Mouse (Mus musculus) hindbrain, embryonic 15.5 days (tissue): ENCODE measurements around the gene Il12rb2. TPM values are rescaled to one million over a fixed set of nuclear protein-coding genes. Genes with fewer than 3 reads are reported as not detected.

ENCODE experiments used
- ATAC-seq: fragments of 200-750 bp; cut with Nextera tagmentation; 2 replicates; pipeline ENCODE4 v1.8.0; 2017; ENCODE audit warnings: low read depth, moderate number of reproducible peaks, moderate TSS enrichment; ENCODE audit not compliant: low FRiP score
- H3K27ac ChIP-seq: fragments of 300-500 bp; sonication (generic); replicated peaks from 2 replicates; pipeline ENCODE4 v1.5.1; 2015; ENCODE audit warnings: mild to moderate bottlenecking, inconsistent platforms
- H3K27me3 ChIP-seq: fragments of 300-500 bp; sonication (generic); 2 replicates; pipeline ENCODE4 v1.6.1; 2015; ENCODE audit warnings: control low read depth, inconsistent platforms
- H3K36me3 ChIP-seq: fragments of 300-500 bp; sonication (generic); 2 replicates; pipeline ENCODE4 v1.6.1; 2015; ENCODE audit warnings: control low read depth, inconsistent platforms
- H3K4me1 ChIP-seq: fragments of 300-500 bp; sonication (generic); replicated peaks from 2 replicates; pipeline ENCODE4 v1.6.1; 2015; ENCODE audit warnings: control low read depth, inconsistent platforms
- H3K4me2 ChIP-seq: fragments of 300-500 bp; sonication (generic); 2 replicates; pipeline ENCODE4 v1.6.1; 2015; ENCODE audit warnings: moderate library complexity, mild to moderate bottlenecking, inconsistent platforms
- H3K4me3 ChIP-seq: fragments of 300-500 bp; sonication (generic); 2 replicates; pipeline ENCODE4 v1.5.1; 2015; ENCODE audit warnings: mild to moderate bottlenecking, inconsistent platforms
- H3K9ac ChIP-seq: fragments of 300-500 bp; sonication (generic); 2 replicates; pipeline ENCODE4 v1.6.1; 2015; ENCODE audit warnings: inconsistent platforms
- H3K9me3 ChIP-seq: fragments of 300-500 bp; sonication (generic); 2 replicates; pipeline ENCODE4 v1.6.1; 2016; ENCODE audit warnings: control low read depth, inconsistent platforms
- WGBS: fragments of 180-500 bp; shearing (Covaris S2); methylation state at CpG from one replicate; pipeline ENCODE4 v1.1.7; 2015; 5-methylcytosine and 5-hydroxymethylcytosine counted together
- polyA plus RNA-seq: library from polyadenylated mRNA; unstranded; fragments of >200 nt; fragmentation: Nextera tagmentation; extraction: Ambion mirVana; gene quantifications from 2 replicates; pipeline ENCODE4 v1.2.1, GENCODE M21; 2015

Gene Il12rb2
- polyA plus RNA-seq, 1 experiment from 2014 or later = not detected

DNA sequence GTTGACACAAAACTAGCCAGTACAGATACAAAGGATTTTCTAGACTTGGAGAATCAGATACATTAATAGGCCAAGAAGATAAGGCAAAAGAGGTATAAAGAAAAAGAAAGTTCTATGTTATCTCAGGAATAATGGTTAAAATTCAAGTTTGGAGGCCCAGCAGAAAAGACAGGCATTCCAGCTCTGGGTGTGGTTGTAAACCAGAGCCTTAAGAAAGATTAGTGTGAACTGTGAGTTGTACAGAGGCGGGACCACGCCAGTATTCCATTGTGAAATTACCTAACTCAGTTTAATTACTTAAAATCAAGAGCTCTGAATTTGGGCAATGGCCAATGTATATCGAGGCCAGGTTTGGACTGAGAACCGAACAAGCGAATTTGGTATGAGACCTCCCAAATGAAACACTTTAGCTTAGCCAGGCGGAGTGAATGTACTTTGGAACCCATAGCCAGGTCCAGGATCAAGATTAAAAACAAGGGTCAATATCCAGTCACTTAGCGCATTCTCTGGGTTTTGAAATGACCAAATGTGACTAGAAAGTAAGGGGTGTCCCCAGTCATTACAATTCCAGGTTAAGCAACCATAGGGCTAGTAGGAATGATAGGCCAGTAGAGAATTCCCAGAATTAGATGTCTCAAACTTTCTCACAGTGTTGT, 132.1 kb downstream of the Il12rb2 start:
- ATAC-seq = no peak
- Histone ChIP-seq H3K36me3 (no peaks in the 10 kb centered on the region), H3K4me2 (no peak overlapping the region), H3K9me3 (no peaks in the 10 kb centered on the region), H3K9ac (no peak overlapping the region), H3K27me3 (no peaks in the 10 kb centered on the region), H3K4me3 (no peak overlapping the region), H3K27ac (no peak overlapping the region), H3K4me1 (no peaks in the 10 kb centered on the region)
- 92% methylated on average over 7 of the region's 7 CpGs for WGBS

Other genes starting within 250 kb of the Il12rb2 start
- 294 and 298 TPM in 2 replicates for gene Serbp1, start 138.0 kb downstream of the Il12rb2 start, polyA plus RNA-seq
- not detected in 2 replicates for gene Il23r, start 115.7 kb upstream of the Il12rb2 start, polyA plus RNA-seq
- 1.6 and 2.1 TPM in 2 replicates for gene Tacstd2, start 159.6 kb upstream of the Il12rb2 start, polyA plus RNA-seq